Mouse (Mus musculus): Measurements from ENCODE around the gene Chit1.

- no peak for TF ChIP-seq GATA1 (IDR thresholded peaks at IDR 0.05; ENCODE audit: low read length)
- TF ChIP-seq TAL1 (IDR thresholded peaks at IDR 0.05; ENCODE audit: low read length) = no peak
Measured at GRCm38 (mm10) chr1:134117110-134117509, 6.1 kb downstream of the Chit1 start.
